Comparison of ENCODE assay signal across 8 mouse cellular contexts in genomic region chr3:98050086-98050485, GRCm38 (mm10). TPM values are rescaled to one million over a fixed set of nuclear protein-coding genes. Genes with fewer than 3 reads are reported as not detected.
DNase-seq lines count a peak whose midpoint lies in the region; ATAC-seq and TF ChIP-seq lines count a peak whose summit lies in the region.
"Not testable (repeated sequence)": the region's sequence is repeated elsewhere in the genome, so short reads cannot be mapped to it uniquely, and the experiment has no call there.
"Had no signal": no experiment of that assay in that cellular context is flagged by ENCODE, and none has a peak within 500 bp of the region (broad histone marks: within the 10 kb centered on the region; RNA-seq: fewer than 3 reads in every experiment).

No protein-coding gene starts in this region.

- H3K4me2 ChIP-seq in forebrain, embryonic 13.5 days; hindbrain, embryonic 13.5 days; hindbrain, embryonic 15.5 days; kidney, embryonic 15.5 days; kidney, postnatal 0 days (ENCODE audit: low read length): not testable (repeated sequence)

- DNase-seq in forebrain, embryonic 10.5 days (ENCODE audit: extremely low spot score, low spot score); kidney, postnatal 0 days (ENCODE audit: low spot score): not testable (repeated sequence)

- H3K36me3 ChIP-seq in forebrain, embryonic 10.5 days (replicated peaks): peaks cover 14% of the 10 kb centered on the region
- not testable (repeated sequence) for H3K36me3 ChIP-seq in forebrain, embryonic 13.5 days (ENCODE audit: poor library complexity, severe bottlenecking); hindbrain, embryonic 13.5 days; hindbrain, embryonic 15.5 days; kidney, embryonic 15.5 days; kidney, postnatal 0 days (ENCODE audit: insufficient read depth, low read length)

- H3K4me3 ChIP-seq in brown adipose tissue, adult 24 weeks (ENCODE audit: insufficient read depth, low read depth, low read length); forebrain, embryonic 10.5 days; forebrain, embryonic 13.5 days; hindbrain, embryonic 13.5 days; hindbrain, embryonic 15.5 days; kidney, embryonic 15.5 days (replicated peaks); kidney, postnatal 0 days (replicated peaks; ENCODE audit: low read depth, low read length): not testable (repeated sequence)

- H3K27me3 ChIP-seq in forebrain, embryonic 10.5 days (ENCODE audit: poor library complexity, severe bottlenecking); forebrain, embryonic 13.5 days; hindbrain, embryonic 13.5 days; hindbrain, embryonic 15.5 days; kidney, embryonic 15.5 days; kidney, postnatal 0 days (ENCODE audit: insufficient read depth, low read length): not testable (repeated sequence)

- not testable (repeated sequence) for ATAC-seq in forebrain, embryonic 13.5 days; hindbrain, embryonic 13.5 days (ENCODE audit: low FRiP score); hindbrain, embryonic 15.5 days (ENCODE audit: low FRiP score, low read depth); kidney, embryonic 15.5 days (replicated peaks; ENCODE audit: low FRiP score); kidney, postnatal 0 days (replicated peaks; ENCODE audit: low FRiP score, low read depth)

- H3K4me1 ChIP-seq in brown adipose tissue, adult 24 weeks (ENCODE audit: control insufficient read depth, insufficient read depth, insufficient read length, low read length): peaks cover 26% of the 10 kb centered on the region
- H3K4me1 ChIP-seq in forebrain, embryonic 10.5 days: peaks cover 83% of the 10 kb centered on the region
- peaks cover 73% of the 10 kb centered on the region for H3K4me1 ChIP-seq in forebrain, embryonic 13.5 days
- peaks cover 55% of the 10 kb centered on the region for H3K4me1 ChIP-seq in hindbrain, embryonic 13.5 days (replicated peaks)
- peaks cover 51% of the 10 kb centered on the region for H3K4me1 ChIP-seq in hindbrain, embryonic 15.5 days (replicated peaks)
- peaks cover 86% of the 10 kb centered on the region for H3K4me1 ChIP-seq in kidney, embryonic 15.5 days
- peaks cover 56% of the 10 kb centered on the region for H3K4me1 ChIP-seq in kidney, postnatal 0 days (replicated peaks; ENCODE audit: insufficient read depth, low read length)

- 90% methylated on average over 7 of the region's 7 CpGs for WGBS in forebrain, embryonic 10.5 days
- WGBS in forebrain, embryonic 13.5 days: 89% methylated on average over 7 of the region's 7 CpGs
- 93% methylated on average over 7 of the region's 7 CpGs for WGBS in hindbrain, embryonic 13.5 days
- WGBS in hindbrain, embryonic 15.5 days: 90% methylated on average over 7 of the region's 7 CpGs
- WGBS in kidney, embryonic 15.5 days: 81% methylated on average over 7 of the region's 7 CpGs
- WGBS in kidney, postnatal 0 days: 87% methylated on average over 7 of the region's 7 CpGs

- not testable (repeated sequence) for H3K9me3 ChIP-seq in forebrain, embryonic 10.5 days; forebrain, embryonic 13.5 days (replicated peaks); hindbrain, embryonic 13.5 days; hindbrain, embryonic 15.5 days; kidney, embryonic 15.5 days (replicated peaks); kidney, postnatal 0 days (replicated peaks; ENCODE audit: low read length)

- peak overlapping the region; percentile 61; the same call in 1 of the 2 replicates for H3K27ac ChIP-seq in brown adipose tissue, adult 24 weeks (replicated peaks; ENCODE audit: low read depth, low read length)
- peak overlapping the region; percentile 32; the same call in 1 of the 2 replicates for H3K27ac ChIP-seq in forebrain, embryonic 10.5 days
- H3K27ac ChIP-seq in forebrain, embryonic 13.5 days: peak overlapping the region; percentile 44; the same call in 1 of the 2 replicates
- H3K27ac ChIP-seq in hindbrain, embryonic 13.5 days: peak overlapping the region; percentile 26
- H3K27ac ChIP-seq in hindbrain, embryonic 15.5 days (replicated peaks): 0 out of 2 replicates have a peak overlapping the region, but pooled peaks have one; percentile 25
- H3K27ac ChIP-seq in kidney, embryonic 15.5 days: 0 out of 2 replicates have a peak overlapping the region, but pooled peaks have one; percentile 15
- 0 out of 2 replicates have a peak overlapping the region, but pooled peaks have one; percentile 25 for H3K27ac ChIP-seq in kidney, postnatal 0 days

- H3K9ac ChIP-seq in forebrain, embryonic 13.5 days; hindbrain, embryonic 13.5 days; hindbrain, embryonic 15.5 days; kidney, embryonic 15.5 days; kidney, postnatal 0 days (ENCODE audit: low read depth, low read length): not testable (repeated sequence)

- TF ChIP-seq CTCF in kidney, postnatal 0 days (IDR thresholded peaks at IDR 0.05; ENCODE audit: low read depth): not testable (repeated sequence)

RNA-seq across cellular contexts. Expression of gene Notch2, which starts 36.8 kb away (rescaled TPM):
- polyA plus RNA-seq in brown adipose tissue, adult 24 weeks (2012; ENCODE audit: insufficient read depth, insufficient read length, missing spikeins): 7.2 and 8.1 TPM in 2 replicates
- 19.1 and 21.2 TPM in 2 replicates for polyA plus RNA-seq in forebrain, embryonic 10.5 days (2016; fragmentation: Nextera tagmentation; extraction: Ambion mirVana)
- 18.6 and 19.9 TPM in 2 replicates for polyA plus RNA-seq in forebrain, embryonic 13.5 days (2015; fragmentation: Nextera tagmentation; extraction: Ambion mirVana)
- polyA plus RNA-seq in hindbrain, embryonic 13.5 days (2015; fragmentation: Nextera tagmentation; extraction: Ambion mirVana): 11.1 and 12.0 TPM in 2 replicates
- polyA plus RNA-seq in hindbrain, embryonic 15.5 days (2015; fragmentation: Nextera tagmentation; extraction: Ambion mirVana): 10.5 and 11.7 TPM in 2 replicates
- 33.1 and 33.8 TPM in 2 replicates for polyA plus RNA-seq in kidney, embryonic 15.5 days (2015; fragmentation: Nextera tagmentation; extraction: Ambion mirVana)
- 25.2 and 26.0 TPM in 2 replicates for polyA plus RNA-seq in kidney, postnatal 0 days (2015; fragmentation: Nextera tagmentation; extraction: Ambion mirVana)
- polyA plus RNA-seq: G1E had no signal
